ENCODE assay signal across 37 mouse cellular contexts in the genomic region with DNA sequence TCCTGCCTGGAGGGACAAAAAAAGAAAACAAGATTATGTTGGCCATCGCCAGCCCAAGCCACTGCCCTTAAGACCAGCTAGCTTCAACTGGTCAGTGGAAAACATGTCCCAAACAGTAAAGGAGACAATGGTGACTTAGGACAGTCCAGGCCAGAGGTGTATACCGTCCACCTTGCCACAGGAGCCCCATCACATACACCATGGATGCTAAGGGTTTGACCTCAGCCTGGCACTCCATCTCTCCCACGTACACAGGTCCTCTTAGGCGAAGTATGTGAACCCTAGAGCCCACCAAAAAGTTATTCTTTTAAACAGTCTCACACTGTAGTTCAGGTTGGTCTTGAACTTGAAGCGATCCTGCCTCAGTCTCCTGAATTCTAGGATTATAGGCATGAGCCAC. TPM values are rescaled to one million over a fixed set of nuclear protein-coding genes. Genes with fewer than 3 reads are reported as not detected.
"Had no signal": no experiment of that assay in that cellular context is flagged by ENCODE, and none has a peak within 500 bp of the region (broad histone marks: within the 10 kb centered on the region; RNA-seq: fewer than 3 reads in every experiment).

No protein-coding gene starts in this region.

- H3K4me2 ChIP-seq: embryonic facial prominence, embryonic 12.5 days; embryonic facial prominence, embryonic 13.5 days; embryonic facial prominence, embryonic 15.5 days; forebrain, embryonic 12.5 days; forebrain, embryonic 13.5 days; forebrain, embryonic 15.5 days had no signal

- H3K36me3 ChIP-seq: forebrain, embryonic 15.5 days had no signal

- H3K9me3 ChIP-seq: embryonic facial prominence, embryonic 10.5 days; embryonic facial prominence, embryonic 12.5 days; embryonic facial prominence, embryonic 13.5 days; embryonic facial prominence, embryonic 15.5 days; forebrain, embryonic 10.5 days; forebrain, embryonic 12.5 days; forebrain, embryonic 13.5 days; forebrain, embryonic 15.5 days had no signal

- H3K27me3 ChIP-seq: embryonic facial prominence, embryonic 12.5 days; embryonic facial prominence, embryonic 13.5 days; embryonic facial prominence, embryonic 15.5 days; forebrain, embryonic 12.5 days; forebrain, embryonic 13.5 days; forebrain, embryonic 15.5 days had no signal

- ATAC-seq: forebrain, embryonic 13.5 days; forebrain, embryonic 14.5 days; forebrain, embryonic 15.5 days; forebrain, embryonic 16.5 days; forebrain, postnatal 0 days had no signal

- DNase-seq: cerebellum, adult 18-20 months; cerebellum, adult 2 months; cerebellum, adult 8-10 months; cerebellum, adult 9-10 months; cerebellum, adult 9-11 months; cerebellum, postnatal 10 days; cerebellum, postnatal 14 days; cerebellum, postnatal 25 days; cerebellum, postnatal 36 days; embryo, embryonic 11 days; forebrain, postnatal 0 days; gastrocnemius, adult 2 months; gastrocnemius, postnatal 10 days; gastrocnemius, postnatal 25 days; gastrocnemius, postnatal 36 days; heart, adult 18-20 months; heart, adult 2 months had no signal

- H3K27ac ChIP-seq: embryonic facial prominence, embryonic 10.5 days; embryonic facial prominence, embryonic 12.5 days; embryonic facial prominence, embryonic 13.5 days; embryonic facial prominence, embryonic 15.5 days; forebrain, embryonic 10.5 days; forebrain, embryonic 12.5 days; forebrain, embryonic 13.5 days; forebrain, embryonic 15.5 days; gastrocnemius, adult 2 months; heart, adult 2 months had no signal

- H3K9ac ChIP-seq: embryonic facial prominence, embryonic 12.5 days; embryonic facial prominence, embryonic 13.5 days; embryonic facial prominence, embryonic 15.5 days; forebrain, embryonic 12.5 days; forebrain, embryonic 13.5 days; forebrain, embryonic 15.5 days; forebrain, postnatal 0 days had no signal

- H3K4me3 ChIP-seq: embryonic facial prominence, embryonic 10.5 days; embryonic facial prominence, embryonic 12.5 days; embryonic facial prominence, embryonic 13.5 days; embryonic facial prominence, embryonic 15.5 days; erythroblast, embryonic 14.5 days; forebrain, embryonic 10.5 days; forebrain, embryonic 12.5 days; forebrain, embryonic 13.5 days; forebrain, embryonic 15.5 days; gastrocnemius, adult 2 months; heart, adult 2 months had no signal

RNA-seq across cellular contexts. Expression of a gene that starts 10.7 kb away (rescaled TPM):
- total RNA-seq: common myeloid progenitor, adult 5-6 weeks; gastrocnemius, adult 18-20 months; gastrocnemius, adult 2 months; gastrocnemius, postnatal 25 days; gastrocnemius, postnatal 36 days; granulocyte monocyte progenitor cell, adult 5-6 weeks; heart, adult 18-20 months; heart, adult 2 months had no signal
- polyA plus RNA-seq: erythroblast, embryonic 14.5 days had no signal

RNA-seq across cellular contexts. Expression of a gene that starts 19.0 kb away (rescaled TPM):
- total RNA-seq: common myeloid progenitor, adult 5-6 weeks; forebrain, postnatal 0 days; gastrocnemius, adult 2 months; gastrocnemius, postnatal 10 days; gastrocnemius, postnatal 25 days; gastrocnemius, postnatal 36 days; granulocyte monocyte progenitor cell, adult 5-6 weeks had no signal
- polyA plus RNA-seq: cerebellum, adult 2 months; embryonic facial prominence, embryonic 10.5 days; embryonic facial prominence, embryonic 11.5 days; embryonic facial prominence, embryonic 12.5 days; embryonic facial prominence, embryonic 13.5 days; embryonic facial prominence, embryonic 14.5 days; embryonic facial prominence, embryonic 15.5 days; erythroblast, embryonic 14.5 days; forebrain, embryonic 10.5 days; forebrain, embryonic 11.5 days; forebrain, embryonic 12.5 days; forebrain, embryonic 13.5 days; forebrain, embryonic 14.5 days; forebrain, embryonic 15.5 days; forebrain, embryonic 16.5 days; forebrain, postnatal 0 days; frontal cortex, adult 2 months had no signal

RNA-seq across cellular contexts. Expression of a gene that starts 38.4 kb away (rescaled TPM):
- total RNA-seq: common myeloid progenitor, adult 5-6 weeks; forebrain, postnatal 0 days; gastrocnemius, adult 18-20 months; gastrocnemius, adult 2 months; gastrocnemius, adult 8-10 months; gastrocnemius, postnatal 10 days; gastrocnemius, postnatal 25 days; gastrocnemius, postnatal 36 days; gastrocnemius, postnatal 4 days; granulocyte monocyte progenitor cell, adult 5-6 weeks had no signal
- polyA plus RNA-seq: cerebellum, adult 2 months; embryonic facial prominence, embryonic 10.5 days; embryonic facial prominence, embryonic 11.5 days; embryonic facial prominence, embryonic 12.5 days; embryonic facial prominence, embryonic 14.5 days; embryonic facial prominence, embryonic 15.5 days; erythroblast, embryonic 14.5 days; forebrain, embryonic 10.5 days; forebrain, embryonic 11.5 days; forebrain, embryonic 12.5 days; forebrain, embryonic 13.5 days; forebrain, embryonic 14.5 days; forebrain, embryonic 15.5 days; forebrain, embryonic 16.5 days; forebrain, postnatal 0 days; frontal cortex, adult 2 months had no signal
